Mouse (Mus musculus): ENCODE measurements at regions not wholly inside any gene's neighbourhood (a gene's known extent, or its start where the extent isn't known, plus 50 kb on each side); places are given as distances from the start of the nearest gene placed in this dataset.

DNA sequence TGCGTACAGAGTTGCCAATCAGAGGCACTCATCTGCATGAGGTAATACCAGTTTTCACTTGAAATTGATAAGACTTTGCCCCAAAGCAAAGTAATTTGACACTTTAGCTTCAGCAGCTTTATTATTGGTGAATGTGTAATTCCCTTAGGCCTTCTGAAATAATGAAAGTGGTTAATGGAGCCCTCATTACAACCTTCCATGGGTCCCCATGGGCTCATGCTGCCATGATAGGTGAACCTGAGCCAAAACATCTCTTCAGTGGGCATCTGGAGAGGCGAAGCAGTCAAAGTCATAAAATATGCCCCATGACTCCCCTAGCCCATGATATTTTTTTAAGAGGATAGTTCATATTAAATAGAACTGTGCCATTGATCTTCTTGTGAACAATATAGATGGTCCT lies 471.1 kb upstream of the Zeb2 start:
- no peak for TF ChIP-seq CTCF (IDR thresholded peaks at IDR 0.05; ENCODE audit: insufficient read depth, low read length)
- TF ChIP-seq POLR2A (IDR thresholded peaks at IDR 0.05; ENCODE audit: borderline replicate concordance, extremely low read depth, low read depth, low read length) = no peak

Data from lung, adult 2 months (tissue).